Mouse (Mus musculus): Measurements from ENCODE around the gene Msx3. TPM values are rescaled to one million over a fixed set of nuclear protein-coding genes. Genes with fewer than 3 reads are reported as not detected.

Msx3 gene
- polyA plus RNA-seq, 1 experiment from 2014 or later, result 28.5 TPM

DNA sequence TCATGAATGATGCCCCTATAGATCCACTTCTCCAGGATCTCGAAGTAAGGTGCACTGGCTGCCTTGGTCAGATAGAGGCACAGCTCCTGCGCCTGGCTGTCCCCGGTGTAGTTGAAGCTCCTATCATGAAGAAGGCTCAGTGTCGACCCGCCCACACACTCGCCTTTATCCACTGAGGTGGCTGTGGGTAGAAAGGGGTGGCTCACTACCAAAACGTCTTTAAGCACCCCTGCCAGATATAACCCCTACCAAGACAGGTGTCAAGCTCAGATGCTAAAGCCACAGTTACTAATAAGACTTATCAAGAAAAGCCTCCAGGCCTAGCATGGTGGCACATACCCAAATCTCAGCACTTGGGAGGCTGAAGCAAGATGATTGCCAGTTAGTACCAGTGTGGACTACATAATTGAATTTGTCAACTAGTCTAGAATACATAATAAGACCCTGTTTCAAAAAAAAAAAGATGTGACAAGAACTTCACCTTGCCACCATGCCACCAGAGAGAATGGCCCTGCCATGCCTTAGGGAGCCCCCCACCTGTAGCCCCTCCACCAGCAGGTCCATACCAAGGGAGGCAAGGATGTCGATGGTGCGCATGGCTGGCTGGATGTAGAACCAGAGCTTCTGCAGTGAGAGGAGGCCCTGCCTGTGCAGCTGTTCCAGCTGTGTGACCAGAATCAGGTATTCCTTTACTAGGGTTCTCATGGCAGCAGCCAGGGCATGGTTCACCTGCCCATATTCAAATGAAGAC is 41.9 kb downstream of the Msx3 start:
- H3K27ac ChIP-seq, result no peak overlapping the region
- no peak overlapping the region for H3K9ac ChIP-seq
- ATAC-seq (ENCODE audit: low FRiP score), result no peak
- no peaks in the 10 kb centered on the region for H3K9me3 ChIP-seq
- no peaks in the 10 kb centered on the region for H3K4me1 ChIP-seq (replicated peaks)
- peaks cover 64% of the 10 kb centered on the region for H3K36me3 ChIP-seq
- no peak overlapping the region for H3K4me3 ChIP-seq
- H3K4me2 ChIP-seq, result no peak overlapping the region
- 96% methylated on average over 9 of the region's 9 CpGs for WGBS
- no peaks in the 10 kb centered on the region for H3K27me3 ChIP-seq

DNA sequence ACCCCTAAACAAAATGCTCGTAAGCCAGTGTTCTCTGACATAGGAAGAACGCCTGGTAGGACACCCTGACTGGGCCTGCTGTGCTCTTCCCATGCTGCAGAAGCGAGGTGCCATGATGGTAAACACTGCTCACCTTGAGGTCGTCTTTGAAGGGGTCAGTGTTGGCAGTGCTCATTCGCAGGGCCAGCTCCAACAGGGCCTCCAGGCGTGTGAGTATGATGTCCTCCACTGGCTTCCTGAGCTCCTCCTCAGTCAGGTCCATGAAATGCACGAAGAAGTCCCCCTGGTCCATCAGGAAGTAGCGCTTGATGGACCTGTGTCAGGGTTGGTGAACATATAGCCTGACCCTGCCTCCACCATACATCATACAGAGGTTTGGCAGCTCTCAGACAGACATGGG is 44.2 kb downstream of the Msx3 start:
- H3K27me3 ChIP-seq, result no peaks in the 10 kb centered on the region
- WGBS, result 90% methylated on average over 8 of the region's 8 CpGs
- H3K27ac ChIP-seq, result no peak overlapping the region
- ATAC-seq (ENCODE audit: low FRiP score), result no peak
- H3K4me3 ChIP-seq, result no peak overlapping the region
- no peaks in the 10 kb centered on the region for H3K4me1 ChIP-seq (replicated peaks)
- no peaks in the 10 kb centered on the region for H3K9me3 ChIP-seq
- H3K36me3 ChIP-seq, result peaks cover 75% of the 10 kb centered on the region
- no peak overlapping the region for H3K9ac ChIP-seq
- no peak overlapping the region for H3K4me2 ChIP-seq

GRCm38 (mm10) chr7:140001086-140001740 is 47.7 kb downstream of the Msx3 start:
- H3K27me3 ChIP-seq, result no peaks in the 10 kb centered on the region
- H3K4me3 ChIP-seq, result no peak overlapping the region
- H3K4me1 ChIP-seq (replicated peaks), result no peaks in the 10 kb centered on the region
- no peak for ATAC-seq (ENCODE audit: low FRiP score)
- H3K36me3 ChIP-seq, result peaks cover 90% of the 10 kb centered on the region
- H3K27ac ChIP-seq, result no peak overlapping the region
- H3K4me2 ChIP-seq, result no peak overlapping the region
- 71% methylated on average over 12 of the region's 12 CpGs for WGBS
- no peaks in the 10 kb centered on the region for H3K9me3 ChIP-seq
- no peak overlapping the region for H3K9ac ChIP-seq

- Histone ChIP-seq H3K9me3 (no peaks in the 10 kb centered on the region), H3K36me3 (peaks cover 90% of the 10 kb centered on the region)
- ATAC-seq (ENCODE audit: low FRiP score), result no peak
Measured at GRCm38 (mm10) chr7:139998691-139999350, 50.1 kb downstream of the Msx3 start.

More at GRCm38 (mm10) chr7:139998691-139999350, 50.1 kb downstream of the Msx3 start:
- Histone ChIP-seq H3K27me3 (no peaks in the 10 kb centered on the region), H3K27ac (no peak overlapping the region), H3K9ac (no peak overlapping the region), H3K4me1 (replicated peaks) (no peaks in the 10 kb centered on the region), H3K4me2 (no peak overlapping the region), H3K4me3 (no peak overlapping the region)
- 94% methylated on average over 13 of the region's 13 CpGs for WGBS

Other genes starting within 250 kb of the Msx3 start
- gene Adgra1, start 214.9 kb downstream of the Msx3 start, polyA plus RNA-seq (2015; fragmentation: Nextera tagmentation; extraction: Ambion mirVana), result 27.5 and 33.0 TPM in 2 replicates
- 8.3 and 10.0 TPM in 2 replicates for gene Kndc1, start 154.4 kb downstream of the Msx3 start, polyA plus RNA-seq (2015; fragmentation: Nextera tagmentation; extraction: Ambion mirVana)
- gene Utf1, start 105.3 kb downstream of the Msx3 start, polyA plus RNA-seq (2015; fragmentation: Nextera tagmentation; extraction: Ambion mirVana), result not detected in 2 replicates
- gene 6430531B16Rik, start 70.3 kb downstream of the Msx3 start, polyA plus RNA-seq (2015; fragmentation: Nextera tagmentation; extraction: Ambion mirVana), result 0.91 and 1.2 TPM in 2 replicates
- 3.9 and 5.3 TPM in 2 replicates for gene Adam8, start 56.5 kb downstream of the Msx3 start, polyA plus RNA-seq (2015; fragmentation: Nextera tagmentation; extraction: Ambion mirVana)
- 52.5 and 54.2 TPM in 2 replicates for gene Zfp511, start 12.7 kb downstream of the Msx3 start, polyA plus RNA-seq (2015; fragmentation: Nextera tagmentation; extraction: Ambion mirVana)
- gene Tubgcp2, start 12.4 kb downstream of the Msx3 start, polyA plus RNA-seq (2015; fragmentation: Nextera tagmentation; extraction: Ambion mirVana), result 55.8 and 60.9 TPM in 2 replicates
- gene Caly, start 33.5 kb upstream of the Msx3 start, polyA plus RNA-seq (2015; fragmentation: Nextera tagmentation; extraction: Ambion mirVana), result 104 and 105 TPM in 2 replicates
- not detected in 2 replicates for gene Prap1, start 44.3 kb upstream of the Msx3 start, polyA plus RNA-seq (2015; fragmentation: Nextera tagmentation; extraction: Ambion mirVana)
- gene Fuom, start 53.4 kb upstream of the Msx3 start, polyA plus RNA-seq (2015; fragmentation: Nextera tagmentation; extraction: Ambion mirVana), result 27.9 and 30.4 TPM in 2 replicates
- 10.0 and 11.8 TPM in 2 replicates for gene Paox, start 66.7 kb upstream of the Msx3 start, polyA plus RNA-seq (2015; fragmentation: Nextera tagmentation; extraction: Ambion mirVana)
- 123 and 125 TPM in 2 replicates for gene Echs1, start 67.4 kb upstream of the Msx3 start, polyA plus RNA-seq (2015; fragmentation: Nextera tagmentation; extraction: Ambion mirVana)
- gene Mtg1, start 88.5 kb upstream of the Msx3 start, polyA plus RNA-seq (2015; fragmentation: Nextera tagmentation; extraction: Ambion mirVana), result 28.3 and 30.6 TPM in 2 replicates
- gene Sprn, start 105.8 kb upstream of the Msx3 start, polyA plus RNA-seq (2015; fragmentation: Nextera tagmentation; extraction: Ambion mirVana), result 10.8 and 11.0 TPM in 2 replicates
- not detected in 2 replicates for gene Olfr522, start 115.7 kb upstream of the Msx3 start, polyA plus RNA-seq (2015; fragmentation: Nextera tagmentation; extraction: Ambion mirVana)
- gene Olfr523, start 124.1 kb upstream of the Msx3 start, polyA plus RNA-seq (2015; fragmentation: Nextera tagmentation; extraction: Ambion mirVana), result not detected in 2 replicates
- not detected in 2 replicates for gene Olfr524, start 156.9 kb upstream of the Msx3 start, polyA plus RNA-seq (2015; fragmentation: Nextera tagmentation; extraction: Ambion mirVana)
- not detected in 2 replicates for gene Cd163l1, start 169.2 kb upstream of the Msx3 start, polyA plus RNA-seq (2015; fragmentation: Nextera tagmentation; extraction: Ambion mirVana)
- gene 5830411N06Rik, start 198.2 kb upstream of the Msx3 start, polyA plus RNA-seq (2015; fragmentation: Nextera tagmentation; extraction: Ambion mirVana), result not detected in 2 replicates

Data from hindbrain, embryonic 13.5 days (tissue).